Mouse (Mus musculus) megakaryocyte, embryonic 14.5 days (primary cell): ENCODE measurements around the gene Dyrk1a. TPM values are rescaled to one million over a fixed set of nuclear protein-coding genes. Genes with fewer than 3 reads are reported as not detected.

Experiments
- H3K27me3 ChIP-seq: replicated peaks from 2 replicates; pipeline ENCODE3; 2012; ENCODE audit warnings: inconsistent platforms
- H3K36me3 ChIP-seq: replicated peaks from 2 replicates; pipeline ENCODE3; 2012; ENCODE audit warnings: low read length, inconsistent platforms, mixed read lengths
- H3K4me1 ChIP-seq: 2 replicates; pipeline ENCODE4 v1.6.1; 2012; ENCODE audit warnings: inconsistent platforms
- H3K4me3 ChIP-seq: replicated peaks from 2 replicates; pipeline ENCODE3; 2012; ENCODE audit warnings: moderate library complexity, mild to moderate bottlenecking, inconsistent platforms
- H3K9me3 ChIP-seq: 2 replicates; pipeline ENCODE4 v1.6.1; 2012; ENCODE audit warnings: inconsistent platforms
- FLI1 ChIP-seq: IDR thresholded peaks from 2 replicates; pipeline ENCODE4 v1.6.1; 2012; ENCODE audit warnings: low read length, inconsistent platforms, mixed read lengths
- GATA1 ChIP-seq: IDR thresholded peaks from 3 replicates; pipeline ENCODE4 v1.6.1; 2012; ENCODE audit warnings: mixed read lengths, low read length, inconsistent platforms, borderline replicate concordance
- polyA plus RNA-seq: library from polyadenylated mRNA; stranded (reverse); fragments of >175 nt; gene quantifications from 2 replicates; pipeline ENCODE4 v1.2.3, GENCODE M21; 2012; ENCODE audit warnings: low replicate concordance; ENCODE audit not compliant: insufficient read depth

Dyrk1a gene
- polyA plus RNA-seq, 1 experiment, result 6.5 TPM

DNA sequence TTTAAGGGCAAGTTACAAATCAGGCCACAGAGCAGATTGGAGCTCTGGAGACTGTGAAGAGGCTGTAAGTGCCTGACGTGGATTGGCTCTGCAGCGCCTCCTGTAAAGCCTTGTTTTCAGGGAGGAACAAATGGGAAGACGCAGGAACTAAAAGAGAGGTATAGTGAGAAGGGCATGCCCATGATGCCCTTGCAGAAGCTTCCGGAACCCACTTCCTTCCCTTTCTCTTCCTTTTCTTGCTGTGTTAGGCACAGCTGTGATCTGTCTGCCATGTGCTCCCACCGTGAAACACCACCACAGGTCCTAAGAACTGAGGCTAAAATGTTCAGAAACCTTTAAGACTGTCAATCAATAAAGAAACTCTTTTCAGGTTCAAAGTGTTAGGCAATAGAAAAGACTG lies 77.3 kb downstream of the Dyrk1a start:
- peaks cover 39% of the 10 kb centered on the region for H3K36me3 ChIP-seq
- H3K4me1 ChIP-seq, result peaks cover 92% of the 10 kb centered on the region
- no peaks in the 10 kb centered on the region for H3K9me3 ChIP-seq
- H3K4me3 ChIP-seq, result no peak overlapping the region
- TF ChIP-seq FLI1, result no peak
- no peaks in the 10 kb centered on the region for H3K27me3 ChIP-seq

DNA sequence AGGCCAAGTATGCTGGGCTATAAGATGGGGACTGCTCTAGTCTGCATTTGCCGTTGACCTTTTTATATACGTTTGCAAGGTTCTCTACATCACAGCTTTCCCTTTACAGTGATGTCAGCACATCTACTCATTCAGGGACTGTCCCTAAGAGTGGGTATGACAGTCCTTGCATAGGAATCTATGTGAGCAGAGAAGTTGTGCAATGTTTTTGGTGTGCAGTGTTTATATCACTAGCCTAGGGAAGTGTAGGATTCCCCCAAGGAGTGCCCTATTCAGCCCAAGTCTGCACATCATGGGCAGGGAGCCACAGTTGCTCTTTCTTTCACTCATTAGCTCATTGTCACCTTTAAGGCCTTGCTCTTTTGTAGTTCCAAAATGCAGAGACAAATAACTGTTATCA lies 78.1 kb downstream of the Dyrk1a start:
- H3K27me3 ChIP-seq, result no peaks in the 10 kb centered on the region
- H3K9me3 ChIP-seq, result no peaks in the 10 kb centered on the region
- no peak overlapping the region for H3K4me3 ChIP-seq
- TF ChIP-seq GATA1 (no peak), FLI1 (no peak)
- H3K36me3 ChIP-seq, result peaks cover 32% of the 10 kb centered on the region
- peaks cover 92% of the 10 kb centered on the region for H3K4me1 ChIP-seq

DNA sequence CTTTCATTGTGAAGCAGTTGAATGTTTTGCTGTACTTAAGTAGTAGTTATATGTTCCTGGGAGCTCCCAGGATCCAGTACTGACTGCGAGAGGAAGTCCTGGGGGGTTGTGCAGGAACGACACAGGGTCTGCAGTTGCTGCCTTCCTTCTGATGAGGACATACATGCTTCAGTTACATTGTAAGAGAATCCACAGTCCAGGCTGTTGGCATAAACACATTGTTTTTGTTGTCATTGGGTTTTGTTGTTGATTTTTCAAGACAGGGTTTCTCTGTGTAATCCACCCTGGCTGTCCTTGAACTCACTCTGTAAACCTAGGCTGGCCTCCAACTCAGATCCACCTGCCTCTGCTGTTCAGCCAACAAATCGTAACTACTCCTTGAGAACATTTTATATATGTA lies 80.1 kb downstream of the Dyrk1a start:
- Histone ChIP-seq H3K27me3 (no peaks in the 10 kb centered on the region), H3K4me3 (no peak overlapping the region), H3K9me3 (no peaks in the 10 kb centered on the region), H3K36me3 (peaks cover 33% of the 10 kb centered on the region), H3K4me1 (peaks cover 86% of the 10 kb centered on the region)
- TF ChIP-seq GATA1 (no peak), FLI1 (no peak)

DNA sequence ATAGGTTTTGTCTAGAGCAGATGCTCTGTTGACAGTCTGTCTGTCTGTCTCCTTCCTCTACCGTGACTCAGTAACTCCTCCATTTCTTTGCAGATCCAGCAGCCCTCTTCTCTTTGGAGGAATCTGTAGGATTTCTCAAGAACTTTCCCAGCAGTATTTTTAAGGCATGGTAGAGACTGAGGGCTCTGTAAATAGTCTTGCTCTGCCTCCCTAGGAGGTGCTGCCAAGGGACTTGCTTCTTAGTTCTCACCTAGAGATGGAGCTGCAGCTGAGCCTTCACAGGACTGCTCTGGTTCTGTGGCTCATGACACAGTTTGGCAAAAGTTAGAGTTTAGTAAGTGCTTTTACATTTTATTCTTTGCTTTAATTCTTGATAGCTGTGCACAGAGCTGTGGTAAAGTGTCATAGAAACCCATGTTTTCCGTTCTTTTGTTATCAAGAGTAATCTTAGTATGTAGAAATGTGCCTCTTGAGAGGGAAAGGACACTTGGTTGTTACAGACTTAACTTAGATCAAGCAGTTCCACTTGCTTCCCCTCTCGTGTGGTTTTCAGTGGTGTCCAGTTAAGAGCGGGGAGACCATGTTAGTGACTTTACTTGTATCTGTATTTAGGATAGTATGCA lies 82.4 kb downstream of the Dyrk1a start:
- Histone ChIP-seq H3K4me1 (peaks cover 85% of the 10 kb centered on the region), H3K4me3 (no peak overlapping the region), H3K9me3 (no peaks in the 10 kb centered on the region), H3K27me3 (no peaks in the 10 kb centered on the region), H3K36me3 (peaks cover 26% of the 10 kb centered on the region)
- TF ChIP-seq GATA1 (no peak), FLI1 (no peak)

DNA sequence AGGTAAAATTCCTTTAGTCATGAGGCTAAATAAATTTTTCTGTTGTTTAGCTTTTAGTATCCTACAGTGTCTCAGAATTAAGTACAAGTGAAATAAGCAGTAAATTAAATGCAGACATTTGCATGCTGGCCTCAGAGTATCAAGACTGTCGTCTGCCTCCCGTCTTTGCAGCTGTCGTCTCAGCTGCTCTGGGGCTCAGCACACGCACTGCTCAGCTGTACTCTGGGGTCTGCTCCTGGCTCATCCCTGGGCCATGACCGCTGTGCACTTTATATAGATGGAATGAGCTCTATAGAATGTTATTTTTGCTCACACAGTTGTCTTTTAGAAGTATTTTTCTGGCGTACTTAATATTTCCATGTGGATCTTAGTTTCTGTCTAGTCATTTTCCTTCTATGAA lies 85.3 kb downstream of the Dyrk1a start:
- Histone ChIP-seq H3K4me1 (peaks cover 75% of the 10 kb centered on the region), H3K27me3 (no peaks in the 10 kb centered on the region), H3K9me3 (no peaks in the 10 kb centered on the region), H3K36me3 (peaks cover 32% of the 10 kb centered on the region), H3K4me3 (peak overlapping the region; percentile 30)
- TF ChIP-seq GATA1 (no peak), FLI1 (no peak)

DNA sequence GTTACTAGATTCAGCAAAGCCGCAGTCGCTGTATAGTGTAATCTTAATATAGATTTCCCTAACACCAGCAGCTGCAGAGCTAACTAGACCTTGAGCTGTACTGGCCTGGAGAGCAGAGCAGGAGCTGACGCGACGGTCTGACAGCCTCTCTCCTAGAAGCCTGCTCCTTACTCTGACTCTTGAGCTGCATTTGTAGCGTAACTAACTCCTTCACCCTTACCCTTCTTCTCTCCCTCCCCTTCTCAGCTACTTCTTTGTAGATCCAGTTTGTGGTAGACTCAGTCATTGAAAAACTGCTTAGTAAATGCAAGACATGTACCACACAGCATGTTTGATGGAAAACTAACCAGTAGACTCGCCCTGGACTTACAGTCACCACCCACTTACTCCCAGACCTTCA lies 87.1 kb downstream of the Dyrk1a start:
- Histone ChIP-seq H3K4me3 (peak overlapping the region; percentile 21), H3K9me3 (no peaks in the 10 kb centered on the region), H3K4me1 (peaks cover 70% of the 10 kb centered on the region), H3K36me3 (peaks cover 38% of the 10 kb centered on the region), H3K27me3 (no peaks in the 10 kb centered on the region)
- TF ChIP-seq GATA1 (no peak), FLI1 (no peak)

DNA sequence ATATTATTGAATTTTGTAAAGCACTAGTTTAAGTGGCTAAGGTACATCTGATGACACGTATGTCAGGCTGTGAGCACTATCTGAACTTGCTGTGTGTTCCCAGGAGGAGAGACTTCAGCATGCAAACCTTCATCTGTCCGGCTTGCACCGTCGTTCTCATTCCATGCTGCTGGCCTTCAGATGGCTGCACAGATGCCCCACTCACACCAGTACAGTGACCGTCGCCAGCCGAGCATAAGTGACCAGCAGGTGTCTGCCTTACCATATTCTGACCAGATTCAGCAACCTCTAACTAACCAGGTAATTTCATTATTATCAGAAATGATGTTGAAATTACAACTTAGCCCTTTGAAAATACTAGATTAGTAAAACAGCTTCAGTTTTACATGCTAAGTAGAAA lies 89.6 kb downstream of the Dyrk1a start:
- TF ChIP-seq FLI1 (no peak), GATA1 (no peak)
- Histone ChIP-seq H3K4me1 (peaks cover 53% of the 10 kb centered on the region), H3K36me3 (peaks cover 49% of the 10 kb centered on the region), H3K9me3 (no peaks in the 10 kb centered on the region), H3K4me3 (no peak overlapping the region), H3K27me3 (no peaks in the 10 kb centered on the region)

DNA sequence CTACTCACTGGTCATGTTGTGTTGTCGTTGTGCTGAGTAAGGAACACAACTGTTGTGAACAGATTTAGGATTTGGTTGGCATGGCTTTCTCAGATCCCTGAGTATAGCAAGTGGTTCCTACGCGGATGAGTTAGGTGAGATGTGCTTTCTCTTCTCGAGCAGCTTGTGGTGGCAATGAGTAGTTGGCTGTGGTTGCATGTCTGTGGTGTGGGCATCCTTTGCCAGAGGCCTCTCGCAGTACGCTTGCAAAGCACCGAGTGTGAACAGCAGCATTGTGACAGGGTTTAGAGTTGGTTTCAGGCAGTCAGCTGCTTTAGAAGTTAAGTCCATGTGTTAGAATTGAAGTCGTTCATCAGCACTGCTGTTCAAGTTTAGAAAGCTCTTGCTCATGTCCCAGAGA lies 90.4 kb downstream of the Dyrk1a start:
- H3K9me3 ChIP-seq, result no peaks in the 10 kb centered on the region
- peaks cover 48% of the 10 kb centered on the region for H3K4me1 ChIP-seq
- TF ChIP-seq GATA1 (no peak), FLI1 (no peak)
- H3K27me3 ChIP-seq, result no peaks in the 10 kb centered on the region
- H3K36me3 ChIP-seq, result peaks cover 57% of the 10 kb centered on the region
- H3K4me3 ChIP-seq, result no peak overlapping the region

DNA sequence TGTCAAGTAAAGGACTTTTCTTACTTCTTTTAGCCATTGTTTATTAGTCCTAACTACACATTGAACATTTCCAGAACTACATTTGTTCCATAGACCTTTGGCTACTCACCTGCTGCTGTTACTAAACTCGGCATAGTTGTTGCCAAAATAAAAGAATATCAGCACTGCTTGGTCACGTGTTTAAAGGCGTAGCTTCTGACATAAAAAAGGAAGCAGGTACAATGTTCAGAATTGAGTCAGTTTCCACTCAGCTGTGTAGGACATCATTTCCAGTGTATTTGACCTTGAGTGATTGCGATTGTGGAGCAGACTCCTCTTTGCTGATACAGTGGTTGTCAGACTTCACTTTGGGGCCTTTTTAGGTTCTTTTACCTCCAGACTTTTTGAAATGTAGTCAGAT lies 97.7 kb downstream of the Dyrk1a start:
- Histone ChIP-seq H3K27me3 (no peaks in the 10 kb centered on the region), H3K9me3 (no peaks in the 10 kb centered on the region), H3K4me3 (no peak overlapping the region), H3K36me3 (peaks cover 93% of the 10 kb centered on the region), H3K4me1 (peaks cover 28% of the 10 kb centered on the region)
- TF ChIP-seq GATA1, result no peak
- no peak for TF ChIP-seq FLI1

DNA sequence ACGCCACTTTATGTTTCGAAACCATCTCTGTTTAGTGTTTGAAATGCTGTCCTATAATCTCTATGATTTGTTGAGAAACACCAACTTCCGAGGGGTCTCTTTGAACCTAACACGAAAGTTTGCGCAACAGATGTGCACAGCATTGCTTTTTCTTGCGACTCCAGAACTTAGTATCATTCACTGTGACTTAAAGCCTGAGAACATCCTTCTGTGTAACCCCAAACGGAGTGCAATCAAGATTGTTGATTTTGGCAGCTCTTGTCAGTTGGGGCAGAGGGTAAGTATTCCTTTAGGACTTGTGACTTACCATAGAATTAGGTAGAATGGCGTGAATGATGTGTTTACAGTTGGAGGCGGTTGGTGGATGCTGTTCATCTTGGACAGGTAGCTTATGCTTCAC lies 101.5 kb downstream of the Dyrk1a start:
- peaks cover 90% of the 10 kb centered on the region for H3K36me3 ChIP-seq
- no peaks in the 10 kb centered on the region for H3K9me3 ChIP-seq
- H3K27me3 ChIP-seq, result no peaks in the 10 kb centered on the region
- TF ChIP-seq FLI1, result no peak
- no peak for TF ChIP-seq GATA1
- H3K4me1 ChIP-seq, result peaks cover 28% of the 10 kb centered on the region
- H3K4me3 ChIP-seq, result no peak overlapping the region

DNA sequence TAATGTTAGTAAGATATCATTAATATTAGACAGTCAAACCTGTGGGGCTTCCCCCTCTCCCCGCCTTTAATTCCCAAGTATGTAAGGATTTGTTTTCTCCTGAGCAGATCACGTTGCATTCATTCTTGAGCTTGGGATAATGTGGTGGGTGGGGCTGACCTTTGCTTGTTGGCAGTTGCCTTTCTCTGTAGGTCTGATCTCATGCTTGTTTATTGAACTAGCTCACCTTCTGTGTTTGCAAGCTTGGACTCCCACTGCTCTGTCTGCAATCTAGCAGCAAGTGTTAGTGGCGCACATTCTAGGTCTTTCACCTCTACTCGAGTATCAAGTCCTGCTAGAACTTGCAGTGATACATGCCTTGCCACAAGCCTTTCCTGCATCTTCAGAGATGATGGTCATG lies 111.1 kb downstream of the Dyrk1a start:
- peaks cover 41% of the 10 kb centered on the region for H3K4me1 ChIP-seq
- TF ChIP-seq FLI1, result no peak
- TF ChIP-seq GATA1, result no peak
- H3K36me3 ChIP-seq, result peaks cover 86% of the 10 kb centered on the region

More for the DNA sequence above, 111.1 kb downstream of the Dyrk1a start:
- no peak overlapping the region for H3K4me3 ChIP-seq
- H3K27me3 ChIP-seq, result no peaks in the 10 kb centered on the region
- no peaks in the 10 kb centered on the region for H3K9me3 ChIP-seq
